Mouse (Mus musculus): ENCODE results near the gene Rassf3.

The Rassf3 gene

DNA sequence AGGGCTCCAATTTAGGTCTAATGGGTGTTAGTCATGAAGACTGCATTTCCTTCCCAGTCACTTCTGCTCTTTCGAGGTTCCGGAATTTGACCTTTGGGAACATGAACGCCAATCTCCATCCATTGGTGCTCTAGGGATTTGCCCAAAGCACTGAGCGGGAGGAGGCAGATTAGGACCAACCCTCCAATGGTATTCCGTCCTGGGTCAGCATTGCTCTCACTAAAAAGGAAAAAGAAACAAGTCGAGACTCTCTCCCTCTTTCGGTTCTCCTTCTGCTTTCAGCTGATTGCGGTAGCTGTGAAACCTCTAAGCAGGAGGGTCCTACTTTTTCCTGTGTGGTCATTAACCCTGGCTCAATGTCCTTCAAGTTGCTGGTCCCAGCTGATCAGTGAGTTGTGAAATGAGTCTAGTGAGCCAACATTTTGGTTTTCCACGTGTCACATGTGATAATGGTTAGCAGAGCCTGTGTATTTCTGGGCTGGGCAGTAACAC is 110.3 kb downstream of the Rassf3 start:
- peak; percentile 69 for DNase-seq (ENCODE audit: low read depth, low spot score)

- peak; percentile 85 for DNase-seq (ENCODE audit: low read depth, low spot score)
Measured at GRCm38 (mm10) chr10:121364801-121365564, 111.2 kb downstream of the Rassf3 start, which contains the start of gene Gns. TSS of gene Gns (plus strand) at chr10:121365090.

GRCm38 (mm10) chr10:121364306-121364705 is 111.8 kb downstream of the Rassf3 start:
- DNase-seq (ENCODE audit: low read depth, low spot score): no peak

GRCm38 (mm10) chr10:121363201-121363600 is 112.9 kb downstream of the Rassf3 start:
- DNase-seq (ENCODE audit: low read depth, low spot score): no peak

GRCm38 (mm10) chr10:121360358-121360757 is 115.8 kb downstream of the Rassf3 start:
- no peak for DNase-seq (ENCODE audit: low read depth, low spot score)

Data from 3T3-L1 (cell line).